Mouse (Mus musculus) bone marrow, adult 2 months (tissue): ENCODE results near the gene Gpc5.

Experiments used
- CTCF ChIP-seq: fragments of 200-500 bp; IDR thresholded peaks from 2 replicates; pipeline ENCODE4 v1.5.1; 2011; ENCODE audit warnings: low read length, control low read depth; ENCODE audit not compliant: control insufficient read depth, insufficient read depth
- POLR2A ChIP-seq: fragments of 200-500 bp; IDR thresholded peaks from 2 replicates; pipeline ENCODE4 v1.6.1; 2011; ENCODE audit warnings: low read depth, mild to moderate bottlenecking, control low read depth, low read length, borderline replicate concordance; ENCODE audit not compliant: control insufficient read depth

DNA sequence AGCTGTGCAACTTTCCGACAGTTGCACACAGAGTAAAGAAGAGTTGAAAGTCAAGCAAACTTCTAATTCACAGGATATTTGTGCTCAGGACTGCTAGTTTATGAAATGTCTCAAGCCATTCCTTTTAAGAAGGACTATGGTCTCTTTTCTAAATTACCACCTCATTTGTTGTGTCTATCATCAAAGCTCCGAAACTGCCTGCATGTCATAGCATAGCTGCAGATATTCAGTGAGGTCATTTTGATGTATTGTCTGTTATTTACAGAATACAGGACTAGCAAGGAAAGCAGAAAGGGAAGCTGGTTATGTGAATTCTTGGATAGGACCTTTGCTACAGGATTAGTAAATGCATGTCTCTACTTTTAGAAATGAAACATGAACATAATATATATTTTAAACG, 1246.4 kb downstream of the Gpc5 start:
- no peak for TF ChIP-seq POLR2A
- no peak for TF ChIP-seq CTCF
